Mouse (Mus musculus) spleen, adult 2 months (tissue): ENCODE data around the gene Neurod1. TPM values are rescaled to one million over a fixed set of nuclear protein-coding genes. Genes with fewer than 3 reads are reported as not detected.

Experiments
- DNase-seq, 2 experiments: peaks; one replicate each; pipeline versions ENCODE4 v3.0.0 to v3.0.0-alpha.2; 2012 to 2021; ENCODE audit warnings: low spot score in 2 of 2, low read depth in 1 of 2
- H3K27ac ChIP-seq: fragments of 200-500 bp; 2 replicates; pipeline ENCODE4 v1.5.1; 2012; ENCODE audit warnings: low read length, inconsistent platforms; ENCODE audit not compliant: insufficient read depth
- H3K27me3 ChIP-seq: fragments of 200-500 bp; 2 replicates; pipeline ENCODE4 v1.6.1; 2012; ENCODE audit warnings: mild to moderate bottlenecking, moderate library complexity, low read length, inconsistent platforms; ENCODE audit not compliant: control insufficient read depth, insufficient read depth
- H3K36me3 ChIP-seq: fragments of 200-500 bp; 2 replicates; pipeline ENCODE4 v1.6.1; 2012; ENCODE audit warnings: mild to moderate bottlenecking, low read length, inconsistent platforms; ENCODE audit not compliant: control insufficient read depth, insufficient read depth
- H3K4me1 ChIP-seq: fragments of 200-500 bp; 2 replicates; pipeline ENCODE4 v1.6.1; 2011; ENCODE audit warnings: inconsistent platforms; ENCODE audit not compliant: control insufficient read depth, insufficient read depth, insufficient read length
- H3K4me3 ChIP-seq: fragments of 200-500 bp; 2 replicates; pipeline ENCODE4 v1.5.1; 2011; ENCODE audit warnings: mild to moderate bottlenecking, inconsistent platforms; ENCODE audit not compliant: insufficient read depth, insufficient read length; ENCODE audit errors: extremely low read depth
- CTCF ChIP-seq: fragments of 200-500 bp; IDR thresholded peaks from 2 replicates; pipeline ENCODE4 v1.5.1; 2011; ENCODE audit warnings: mild to moderate bottlenecking, inconsistent platforms; ENCODE audit not compliant: insufficient read depth, insufficient read length, insufficient replicate concordance; ENCODE audit errors: extremely low read depth
- POLR2A ChIP-seq: fragments of 200-500 bp; IDR thresholded peaks from 2 replicates; pipeline ENCODE4 v1.6.1; 2011; ENCODE audit warnings: low read depth, low read length, inconsistent platforms
- WGBS: fragments of 180-500 bp; shearing (Covaris S2); methylation state at CpG from one replicate; pipeline ENCODE4 v1.1.7; 2018; 5-methylcytosine and 5-hydroxymethylcytosine counted together
- polyA plus RNA-seq: library from polyadenylated mRNA; depleted of rRNA; stranded (reverse); fragments of >200 nt; gene quantifications from 2 replicates; pipeline ENCODE4 v1.2.3, GENCODE M21; 2012

Neurod1 gene
- polyA plus RNA-seq, 1 experiment: not detected

GRCm38 (mm10) chr2:79443401-79443800 is 13.2 kb downstream of the Neurod1 start:
- DNase-seq: no peak
- H3K4me1 ChIP-seq: no peaks in the 10 kb centered on the region
- no peaks in the 10 kb centered on the region for H3K36me3 ChIP-seq
- no peak overlapping the region for H3K27ac ChIP-seq
- whole genome bisulfite sequencing: 98% methylated on average over 2 of the region's 2 CpGs
- TF ChIP-seq POLR2A: no peak
- no peak for TF ChIP-seq CTCF
- H3K4me3 ChIP-seq: no peak overlapping the region
- no peaks in the 10 kb centered on the region for H3K27me3 ChIP-seq

- TF ChIP-seq POLR2A: no peak
- Histone ChIP-seq H3K4me1 (no peaks in the 10 kb centered on the region), H3K27ac (no peak overlapping the region), H3K27me3 (no peaks in the 10 kb centered on the region), H3K36me3 (no peaks in the 10 kb centered on the region), H3K4me3 (no peak overlapping the region)
- DNase-seq: no peak
- 83% methylated on average over 6 of the region's 6 CpGs for WGBS
Observed at GRCm38 (mm10) chr2:79442906-79443305, 13.6 kb downstream of the Neurod1 start.

GRCm38 (mm10) chr2:79442227-79442626 is 14.3 kb downstream of the Neurod1 start:
- no peak for DNase-seq
- Histone ChIP-seq H3K4me3 (no peak overlapping the region), H3K27ac (no peak overlapping the region), H3K27me3 (no peaks in the 10 kb centered on the region), H3K36me3 (no peaks in the 10 kb centered on the region), H3K4me1 (no peaks in the 10 kb centered on the region)
- TF ChIP-seq CTCF (no peak), POLR2A (no peak)
- WGBS: 89% methylated on average over 2 of the region's 2 CpGs

GRCm38 (mm10) chr2:79430061-79430460 is 26.5 kb downstream of the Neurod1 start:
- Histone ChIP-seq H3K36me3 (no peaks in the 10 kb centered on the region), H3K4me3 (no peak overlapping the region), H3K4me1 (no peaks in the 10 kb centered on the region), H3K27ac (no peak overlapping the region), H3K27me3 (peaks cover 7% of the 10 kb centered on the region)
- TF ChIP-seq POLR2A (no peak), CTCF (no peak)
- DNase-seq: no peak

- H3K27me3 ChIP-seq: peaks cover 7% of the 10 kb centered on the region
- WGBS: 15% methylated on average over 6 of the region's 6 CpGs
- no peaks in the 10 kb centered on the region for H3K36me3 ChIP-seq
- H3K27ac ChIP-seq: no peak overlapping the region
- no peak overlapping the region for H3K4me3 ChIP-seq
- no peaks in the 10 kb centered on the region for H3K4me1 ChIP-seq
- TF ChIP-seq POLR2A (no peak), CTCF (no peak)
- DNase-seq: no peak
Observed at GRCm38 (mm10) chr2:79429650-79430049, 26.9 kb downstream of the Neurod1 start.

- TF ChIP-seq CTCF: no peak
- no peak for TF ChIP-seq POLR2A
- DNase-seq: no peak
- Histone ChIP-seq H3K27ac (no peak overlapping the region), H3K36me3 (no peaks in the 10 kb centered on the region), H3K4me1 (no peaks in the 10 kb centered on the region), H3K4me3 (no peak overlapping the region), H3K27me3 (peaks cover 7% of the 10 kb centered on the region)
- WGBS: 25% methylated on average over 7 of the region's 7 CpGs
Observed at GRCm38 (mm10) chr2:79429108-79429507, 27.4 kb downstream of the Neurod1 start.

- peak overlapping the region; percentile 25; the same call in 1 of the 2 replicates for H3K4me3 ChIP-seq
Observed at GRCm38 (mm10) chr2:79428569-79429104, 27.9 kb downstream of the Neurod1 start.

More at GRCm38 (mm10) chr2:79428569-79429104, 27.9 kb downstream of the Neurod1 start:
- Histone ChIP-seq H3K27ac (no peak overlapping the region), H3K36me3 (no peaks in the 10 kb centered on the region), H3K4me1 (no peaks in the 10 kb centered on the region), H3K27me3 (peaks cover 7% of the 10 kb centered on the region)
- TF ChIP-seq CTCF (no peak), POLR2A (no peak)
- no peak for DNase-seq
- 2% methylated on average over 35 of the region's 35 CpGs for WGBS
